Mouse (Mus musculus): ENCODE measurements around the gene Snapc4.

DNA sequence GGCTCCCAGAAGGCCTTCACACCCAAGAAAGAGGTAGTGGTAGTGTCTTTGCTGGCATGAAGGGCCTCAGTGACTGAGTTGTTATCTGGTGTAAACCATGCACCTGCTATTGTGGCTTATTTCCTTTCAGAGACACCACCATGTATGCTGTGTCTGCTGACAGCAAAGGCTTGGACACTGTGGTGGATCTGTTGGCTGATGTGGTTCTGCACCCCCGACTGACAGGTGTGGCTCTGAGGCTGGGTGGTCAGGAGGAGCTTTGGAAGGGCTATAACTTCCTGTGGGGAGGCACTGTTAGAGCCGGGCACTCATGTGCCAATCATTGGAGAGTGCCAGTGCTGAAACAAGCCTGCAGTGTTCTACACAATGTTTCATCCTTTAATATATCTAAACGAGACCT is 10.5 kb upstream of the Snapc4 start:
- TF ChIP-seq CTCF (IDR thresholded peaks at IDR 0.05; ENCODE audit: low read depth) (no peak), EP300 (optimal IDR thresholded peaks at IDR 0.05) (no peak)
